Mouse (Mus musculus) brain, embryonic 14.5 days (tissue): ENCODE data around the gene Tmem208.

Experiments
- CTCF ChIP-seq: fragments of 200-500 bp; IDR thresholded peaks from 2 replicates; pipeline ENCODE4 v1.5.1; 2012; ENCODE audit warnings: inconsistent platforms, mild to moderate bottlenecking, moderate library complexity, borderline replicate concordance; ENCODE audit not compliant: insufficient read depth, insufficient read length; ENCODE audit errors: extremely low read depth
- POLR2A ChIP-seq: fragments of 200-500 bp; IDR thresholded peaks from 2 replicates; pipeline ENCODE4 v1.6.1; 2012; ENCODE audit warnings: mild to moderate bottlenecking, inconsistent platforms, borderline replicate concordance; ENCODE audit not compliant: poor library complexity, insufficient read depth, insufficient read length, severe bottlenecking; ENCODE audit errors: extremely low read depth

DNA sequence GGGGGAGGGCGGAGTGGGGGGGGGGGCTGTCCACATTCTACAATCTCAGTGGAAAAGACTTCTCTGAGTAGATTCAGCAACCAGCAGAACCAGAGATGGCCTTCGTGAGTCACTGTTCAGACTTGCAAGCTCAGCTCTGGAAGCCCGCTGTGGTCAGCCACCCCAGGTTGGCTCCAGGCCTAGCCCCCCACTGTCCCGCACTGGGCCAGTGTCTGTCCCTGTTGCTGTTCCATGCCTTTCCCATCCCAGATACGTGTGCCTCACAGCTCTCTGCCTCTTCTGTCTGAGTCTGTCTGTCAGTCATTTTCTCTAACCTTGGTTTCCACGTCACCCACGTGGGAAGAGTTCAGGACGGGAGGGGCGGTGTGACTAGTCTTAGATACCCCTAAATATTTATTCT, 46.3 kb downstream of the Tmem208 start:
- TF ChIP-seq POLR2A (no peak), CTCF (no peak)
